In genomic region chr5:57803890-57804289, GRCm38 (mm10) we compare ENCODE assay signal across 31 mouse cellular contexts.
"Had no signal": no experiment of that assay in that cellular context is flagged by ENCODE, and none has a peak within 500 bp of the region (broad histone marks: within the 10 kb centered on the region; RNA-seq: fewer than 3 reads in every experiment).

No protein-coding gene starts in this region.

- H3K27ac ChIP-seq: limb, embryonic 10.5 days; limb, embryonic 12.5 days; limb, embryonic 13.5 days; limb, embryonic 15.5 days; liver, embryonic 12.5 days; liver, embryonic 13.5 days; liver, embryonic 14.5 days; liver, embryonic 15.5 days; lung, embryonic 15.5 days; macrophage; midbrain, embryonic 10.5 days; midbrain, embryonic 12.5 days; midbrain, embryonic 13.5 days; midbrain, embryonic 15.5 days; neural tube, embryonic 12.5 days; neural tube, embryonic 13.5 days had no signal

- H3K4me1 ChIP-seq: limb, embryonic 10.5 days; limb, embryonic 12.5 days; limb, embryonic 13.5 days; limb, embryonic 15.5 days; liver, embryonic 12.5 days; liver, embryonic 13.5 days; liver, embryonic 15.5 days; lung, embryonic 15.5 days; midbrain, embryonic 10.5 days; midbrain, embryonic 12.5 days; midbrain, embryonic 13.5 days; midbrain, embryonic 15.5 days; neural tube, embryonic 12.5 days; neural tube, embryonic 13.5 days had no signal

- H3K36me3 ChIP-seq: limb, embryonic 10.5 days; limb, embryonic 12.5 days; limb, embryonic 13.5 days; limb, embryonic 15.5 days; liver, embryonic 12.5 days; liver, embryonic 13.5 days; liver, embryonic 15.5 days; lung, embryonic 15.5 days; midbrain, embryonic 10.5 days; midbrain, embryonic 12.5 days; midbrain, embryonic 13.5 days; midbrain, embryonic 15.5 days; neural tube, embryonic 12.5 days; neural tube, embryonic 13.5 days had no signal

- H3K4me3 ChIP-seq: limb, embryonic 10.5 days; limb, embryonic 12.5 days; limb, embryonic 13.5 days; limb, embryonic 15.5 days; liver, embryonic 12.5 days; liver, embryonic 13.5 days; liver, embryonic 15.5 days; lung, embryonic 15.5 days; megakaryocyte, embryonic 14.5 days; midbrain, embryonic 10.5 days; midbrain, embryonic 12.5 days; midbrain, embryonic 13.5 days; midbrain, embryonic 15.5 days; neural tube, embryonic 12.5 days; neural tube, embryonic 13.5 days had no signal

- H3K4me2 ChIP-seq: limb, embryonic 12.5 days; limb, embryonic 13.5 days; limb, embryonic 15.5 days; liver, embryonic 11.5 days; liver, embryonic 12.5 days; liver, embryonic 13.5 days; liver, embryonic 15.5 days; lung, embryonic 14.5 days; lung, embryonic 15.5 days; midbrain, embryonic 11.5 days; midbrain, embryonic 12.5 days; midbrain, embryonic 13.5 days; midbrain, embryonic 15.5 days; neural tube, embryonic 12.5 days; neural tube, embryonic 13.5 days had no signal

- H3K9me3 ChIP-seq: limb, embryonic 10.5 days; limb, embryonic 12.5 days; limb, embryonic 13.5 days; limb, embryonic 15.5 days; liver, embryonic 12.5 days; liver, embryonic 13.5 days; liver, embryonic 15.5 days; lung, embryonic 15.5 days; megakaryocyte, embryonic 14.5 days; midbrain, embryonic 10.5 days; midbrain, embryonic 12.5 days; midbrain, embryonic 13.5 days; midbrain, embryonic 15.5 days; neural tube, embryonic 12.5 days; neural tube, embryonic 13.5 days had no signal

- DNase-seq: liver; liver, embryonic 13.5 days; liver, postnatal 0 days; lung, adult 18-20 months; lung, adult 2 months; lung, embryonic 14.5 days; lung, postnatal 10 days; lung, postnatal 14 days; lung, postnatal 36 days; lung, postnatal 4 days; midbrain, embryonic 14.5 days had no signal

- ATAC-seq: liver, embryonic 12.5 days; liver, postnatal 0 days; lung, postnatal 0 days; midbrain, embryonic 13.5 days; midbrain, embryonic 15.5 days; midbrain, embryonic 16.5 days had no signal

- H3K27me3 ChIP-seq: limb, embryonic 12.5 days; limb, embryonic 13.5 days; limb, embryonic 15.5 days; liver, embryonic 12.5 days; liver, embryonic 13.5 days; liver, embryonic 15.5 days; lung, embryonic 15.5 days; megakaryocyte, embryonic 14.5 days; midbrain, embryonic 12.5 days; midbrain, embryonic 13.5 days; midbrain, embryonic 15.5 days; neural tube, embryonic 12.5 days; neural tube, embryonic 13.5 days had no signal

- H3K9ac ChIP-seq: limb, embryonic 12.5 days; limb, embryonic 13.5 days; limb, embryonic 15.5 days; liver, embryonic 12.5 days; liver, embryonic 13.5 days; liver, embryonic 14.5 days; liver, embryonic 15.5 days; liver, postnatal 0 days; lung, embryonic 14.5 days; lung, embryonic 15.5 days; midbrain, embryonic 12.5 days; midbrain, embryonic 13.5 days; midbrain, embryonic 15.5 days; neural tube, embryonic 12.5 days; neural tube, embryonic 13.5 days had no signal
